Mouse (Mus musculus) myocyte (in vitro differentiated cells): ENCODE data around the gene Mrap. TPM values are rescaled to one million over a fixed set of nuclear protein-coding genes. Genes with fewer than 3 reads are reported as not detected.

Experiments
- H3K27me3 ChIP-seq: one replicate; pipeline ENCODE4 v1.6.1; 2011; ENCODE audit not compliant: control insufficient read depth, insufficient read depth, insufficient read length
- H3K36me3 ChIP-seq: one replicate; pipeline ENCODE4 v1.6.1; 2011; ENCODE audit not compliant: control insufficient read depth, insufficient read depth
- H3K4me2 ChIP-seq: one replicate; pipeline ENCODE4 v1.6.1; 2011; ENCODE audit warnings: low read depth, control low read depth
- H3K4me3 ChIP-seq: one replicate; pipeline ENCODE4 v1.5.1; 2011; ENCODE audit warnings: mild to moderate bottlenecking, control low read depth, moderate library complexity
- H3K79me2 ChIP-seq: one replicate; pipeline ENCODE4 v1.6.1; 2011; ENCODE audit not compliant: control insufficient read depth, insufficient read depth
- H3ac ChIP-seq: one replicate; pipeline ENCODE4 v1.6.1; 2011; ENCODE audit not compliant: control insufficient read depth, insufficient read length
- CEBPB ChIP-seq: IDR thresholded peaks from 2 replicates; pipeline ENCODE4 v1.6.1; 2011; ENCODE audit warnings: mild to moderate bottlenecking, moderate library complexity; ENCODE audit not compliant: poor library complexity, insufficient read depth, severe bottlenecking
- E2F4 ChIP-seq: IDR thresholded peaks from one replicate; pipeline ENCODE4 v1.6.1; 2011; ENCODE audit warnings: mild to moderate bottlenecking, control low read depth, moderate library complexity; ENCODE audit not compliant: insufficient read depth
- MAX ChIP-seq: IDR thresholded peaks from one replicate; pipeline ENCODE4 v1.6.1; 2011; ENCODE audit warnings: low read depth, mild to moderate bottlenecking, control low read depth
- MYOD1 ChIP-seq, 3 experiments: IDR thresholded peaks; one replicate each; pipeline ENCODE4 v1.6.1; 2011; ENCODE audit warnings: control low read depth in 2 of 3, low read depth in 2 of 3, mild to moderate bottlenecking in 2 of 3, moderate library complexity in 1 of 3; ENCODE audit not compliant: insufficient read length in 2 of 3, control insufficient read depth in 1 of 3
- MYOG ChIP-seq, 3 experiments: IDR thresholded peaks; one replicate each; pipeline ENCODE4 v1.6.1; 2011; ENCODE audit warnings: control low read depth in 2 of 3, low read depth in 2 of 3, mild to moderate bottlenecking in 2 of 3; ENCODE audit not compliant: insufficient read length in 2 of 3, control insufficient read depth in 1 of 3, insufficient read depth in 1 of 3
- POLR2A ChIP-seq: IDR thresholded peaks from one replicate; pipeline ENCODE4 v1.6.1; 2011; ENCODE audit warnings: low read depth, mild to moderate bottlenecking, control low read depth, moderate library complexity; ENCODE audit not compliant: insufficient read length
- POLR2AphosphoS2 ChIP-seq: IDR thresholded peaks from one replicate; pipeline ENCODE4 v1.6.1; 2011; ENCODE audit warnings: low read depth, control low read depth; ENCODE audit not compliant: insufficient read length
- REST ChIP-seq: IDR thresholded peaks from one replicate; pipeline ENCODE4 v1.6.1; 2011; ENCODE audit warnings: mild to moderate bottlenecking, control low read depth, moderate library complexity; ENCODE audit not compliant: insufficient read depth, insufficient read length
- SRF ChIP-seq: IDR thresholded peaks from one replicate; pipeline ENCODE4 v1.6.1; 2011; ENCODE audit warnings: low read depth; ENCODE audit not compliant: control insufficient read depth, insufficient read length
- TCF12 ChIP-seq: IDR thresholded peaks from one replicate; pipeline ENCODE4 v1.6.1; 2011; ENCODE audit warnings: mild to moderate bottlenecking, control low read depth; ENCODE audit not compliant: poor library complexity, insufficient read depth, severe bottlenecking
- TCF3 ChIP-seq: IDR thresholded peaks from one replicate; pipeline ENCODE4 v1.6.1; 2011; ENCODE audit warnings: low read depth, control low read depth; ENCODE audit not compliant: insufficient read length
- USF1 ChIP-seq: IDR thresholded peaks from one replicate; pipeline ENCODE4 v1.6.1; 2011; ENCODE audit warnings: low read depth, mild to moderate bottlenecking, control low read depth, moderate library complexity
- polyA plus RNA-seq: library from polyadenylated mRNA; unstranded; fragments of >200 nt; fragmentation: generic; extraction: Trizol; gene quantifications from one replicate; pipeline ENCODE4 v1.2.1, GENCODE M21; 2012; ENCODE audit warnings: missing spikeins

Mrap gene
- polyA plus RNA-seq, 1 experiment = not detected

DNA sequence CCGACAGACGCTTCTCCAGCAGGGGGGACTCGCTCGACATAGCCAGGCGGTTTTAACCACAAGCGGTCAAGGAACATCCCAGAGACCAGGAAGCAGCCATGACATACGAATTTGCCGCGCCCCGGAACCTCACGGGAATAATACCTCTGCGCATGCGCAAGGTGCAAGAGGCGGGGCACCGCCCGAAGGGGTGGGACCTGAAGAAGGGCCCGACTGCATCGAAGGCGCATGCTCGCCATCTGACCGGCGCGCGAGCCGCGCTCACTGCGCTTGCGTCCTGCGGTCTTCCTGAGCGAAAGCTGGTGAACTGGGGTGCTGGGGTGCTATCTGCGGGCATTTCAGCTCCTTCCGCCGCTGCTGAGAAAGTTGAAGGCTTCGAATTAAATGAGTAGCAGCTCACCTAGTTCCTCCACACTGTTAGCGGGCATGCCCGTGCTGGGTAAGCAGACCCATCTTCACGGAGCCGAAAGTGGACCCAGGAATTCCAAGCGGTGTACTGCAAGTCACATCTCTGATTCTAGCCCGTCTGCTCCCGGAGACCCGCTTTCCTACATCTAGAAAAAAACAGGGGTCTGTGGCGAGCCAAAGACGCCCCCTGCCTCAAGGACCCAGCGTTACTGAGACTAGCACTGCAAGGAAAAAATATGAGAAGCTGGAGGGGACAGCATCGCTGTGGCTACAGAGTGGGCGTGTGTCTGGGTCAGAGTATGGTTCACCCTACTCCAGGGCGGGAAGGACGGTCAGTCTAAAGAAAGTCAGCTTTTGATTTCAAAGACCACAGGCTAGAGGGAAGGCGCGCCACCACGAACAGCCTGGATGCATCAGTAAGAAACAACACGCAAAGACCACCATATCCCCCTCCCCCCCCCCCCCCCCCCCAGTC is 10.5 kb upstream of the Mrap start, which contains the start of gene Mis18a:
Mis18a (minus strand) TSS at position 172 of the 883 bp plus-strand sequence.
- Histone ChIP-seq H3K79me2 (peaks cover 7% of the 10 kb centered on the region), H3ac (peak within 1 kb of the TSS; percentile 74), H3K36me3 (no peaks in the 10 kb centered on the region), H3K4me3 (peak within 1 kb of the TSS; percentile 79), H3K4me2 (peak within 1 kb of the TSS; percentile 88), H3K27me3 (no peaks in the 10 kb centered on the region)
- peak; percentile 98 for TF ChIP-seq E2F4
- no peak for TF ChIP-seq USF1
- peak; percentile 48 for TF ChIP-seq SRF
- peak; percentile 94 for TF ChIP-seq POLR2AphosphoS2
- peak; percentile 93 for TF ChIP-seq POLR2A
- no peak for TF ChIP-seq CEBPB

DNA sequence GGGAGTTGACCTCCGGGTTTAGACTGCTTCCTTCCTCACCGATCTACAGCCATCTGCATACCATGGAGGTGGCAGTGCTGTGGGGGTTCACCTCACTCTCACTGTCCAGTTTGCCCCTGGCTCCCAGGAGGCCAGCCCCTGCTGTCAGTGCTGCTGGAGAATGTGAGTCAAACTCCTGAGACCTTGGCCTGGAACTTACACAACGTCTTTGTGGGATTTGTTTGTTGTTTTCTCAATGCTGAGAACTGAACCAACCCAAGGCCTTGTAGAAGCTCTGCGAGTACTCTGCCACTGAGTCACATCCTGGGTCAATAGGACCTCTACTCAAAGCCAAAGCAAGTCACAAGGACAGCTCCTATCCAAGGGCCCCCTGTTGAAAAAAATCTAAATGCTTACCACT is 2.4 kb upstream of the Mrap start:
- no peak overlapping the region for H3ac ChIP-seq
- H3K4me2 ChIP-seq = no peak overlapping the region
- no peaks in the 10 kb centered on the region for H3K36me3 ChIP-seq
- no peaks in the 10 kb centered on the region for H3K27me3 ChIP-seq
- TF ChIP-seq REST (no peak), MAX (no peak), POLR2AphosphoS2 (no peak), POLR2A (no peak), TCF3 (no peak), CEBPB (no peak), TCF12 (no peak), E2F4 (no peak), USF1 (no peak)
- no peak overlapping the region for H3K4me3 ChIP-seq
- H3K79me2 ChIP-seq = no peaks in the 10 kb centered on the region

GRCm38 (mm10) chr16:90736672-90737270 is 1.2 kb upstream of the Mrap start:
- no peaks in the 10 kb centered on the region for H3K36me3 ChIP-seq
- no peak overlapping the region for H3K4me3 ChIP-seq
- no peak overlapping the region for H3ac ChIP-seq
- H3K4me2 ChIP-seq = no peak overlapping the region
- no peaks in the 10 kb centered on the region for H3K27me3 ChIP-seq
- no peak for TF ChIP-seq E2F4
- no peak for TF ChIP-seq MYOD1 (IDR thresholded peaks at IDR 0.05; ENCODE audit: control insufficient read depth in 1 of 3, insufficient read length in 2 of 3, low read depth in 2 of 3)
- no peak for TF ChIP-seq TCF12
- no peak for TF ChIP-seq MYOG (IDR thresholded peaks at IDR 0.05; ENCODE audit: control insufficient read depth in 1 of 3, insufficient read depth in 1 of 3, insufficient read length in 2 of 3, low read depth in 2 of 3)
- TF ChIP-seq POLR2AphosphoS2 = no peak
- no peak for TF ChIP-seq TCF3
- TF ChIP-seq SRF = no peak
- no peak for TF ChIP-seq POLR2A
- no peaks in the 10 kb centered on the region for H3K79me2 ChIP-seq

- Histone ChIP-seq H3ac (no peak overlapping the region), H3K4me3 (no peak overlapping the region), H3K79me2 (no peaks in the 10 kb centered on the region), H3K27me3 (no peaks in the 10 kb centered on the region), H3K4me2 (no peak overlapping the region), H3K36me3 (peaks cover 4% of the 10 kb centered on the region)
- no peak for TF ChIP-seq CEBPB
- no peak for TF ChIP-seq SRF
- TF ChIP-seq TCF3 = no peak
- TF ChIP-seq E2F4 = no peak
- no peak for TF ChIP-seq MYOD1 (IDR thresholded peaks at IDR 0.05; ENCODE audit: control insufficient read depth in 1 of 3, insufficient read length in 2 of 3, low read depth in 2 of 3)
- TF ChIP-seq MAX = no peak
- no peak for TF ChIP-seq REST
- no peak for TF ChIP-seq POLR2A
- TF ChIP-seq USF1 = no peak
- TF ChIP-seq POLR2AphosphoS2 = no peak
- no peak for TF ChIP-seq TCF12
- TF ChIP-seq MYOG (IDR thresholded peaks at IDR 0.05; ENCODE audit: control insufficient read depth in 1 of 3, insufficient read depth in 1 of 3, insufficient read length in 2 of 3, low read depth in 2 of 3) = no peak
These were observed 9.1 kb downstream of the Mrap start for GRCm38 (mm10) chr16:90747143-90747542.

DNA sequence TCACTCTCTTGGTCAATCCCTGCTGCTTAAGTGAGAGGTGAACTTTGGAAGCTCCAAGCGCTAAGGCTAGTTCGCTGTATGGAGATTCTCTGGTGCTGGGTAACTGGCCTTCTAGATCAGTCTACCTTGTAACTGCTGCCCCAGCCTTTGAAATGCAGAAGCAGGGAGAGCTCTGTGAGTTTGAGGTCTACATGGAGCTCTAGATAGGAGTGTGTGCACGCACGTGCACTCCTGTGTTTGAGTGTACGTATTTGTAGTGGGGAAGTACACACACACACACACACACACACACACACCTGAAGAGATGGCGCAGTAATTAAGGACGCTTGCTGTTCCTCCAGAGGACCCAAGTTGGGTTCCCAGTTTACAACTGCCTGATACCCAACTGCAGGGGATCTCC is 10.2 kb downstream of the Mrap start:
- TF ChIP-seq REST = no peak
- TF ChIP-seq POLR2A = no peak
- no peak for TF ChIP-seq TCF3
- no peak for TF ChIP-seq USF1
- no peak for TF ChIP-seq MAX
- TF ChIP-seq SRF = no peak
- TF ChIP-seq MYOG (IDR thresholded peaks at IDR 0.05; ENCODE audit: control insufficient read depth in 1 of 3, insufficient read depth in 1 of 3, insufficient read length in 2 of 3, low read depth in 2 of 3) = no peak
- no peak for TF ChIP-seq MYOD1 (IDR thresholded peaks at IDR 0.05; ENCODE audit: control insufficient read depth in 1 of 3, insufficient read length in 2 of 3, low read depth in 2 of 3)
- TF ChIP-seq CEBPB = no peak
- no peak for TF ChIP-seq TCF12
- TF ChIP-seq E2F4 = no peak
- no peak for TF ChIP-seq POLR2AphosphoS2
- H3K79me2 ChIP-seq = no peaks in the 10 kb centered on the region
- no peak overlapping the region for H3K4me2 ChIP-seq
- peaks cover 8% of the 10 kb centered on the region for H3K36me3 ChIP-seq
- H3ac ChIP-seq = no peak overlapping the region
- no peak overlapping the region for H3K4me3 ChIP-seq
- H3K27me3 ChIP-seq = no peaks in the 10 kb centered on the region
